Mouse (Mus musculus) stomach, embryonic 14.5 days (tissue): Measurements from ENCODE around the gene Gm20532. TPM values are rescaled to one million over a fixed set of nuclear protein-coding genes. Genes with fewer than 3 reads are reported as not detected.

Source experiments
- ATAC-seq: fragments of 200-750 bp; cut with Nextera tagmentation; 2 replicates; pipeline ENCODE4 v1.8.0; 2017; ENCODE audit warnings: low read depth, moderate TSS enrichment; ENCODE audit not compliant: insufficient number of reproducible peaks, insufficient read depth, low FRiP score
- H3K27ac ChIP-seq: fragments of 300-500 bp; sonication (generic); 2 replicates; pipeline ENCODE4 v1.5.1; 2014; ENCODE audit warnings: mild to moderate bottlenecking, low read length, moderate library complexity, mixed read lengths
- H3K27me3 ChIP-seq: fragments of 300-500 bp; sonication (generic); 2 replicates; pipeline ENCODE4 v1.6.1; 2014; ENCODE audit warnings: low read length, control low read depth, mixed read lengths; ENCODE audit not compliant: control insufficient read depth, insufficient read depth
- H3K36me3 ChIP-seq: fragments of 300-500 bp; sonication (generic); 2 replicates; pipeline ENCODE4 v1.6.1; 2014; ENCODE audit warnings: mild to moderate bottlenecking, control low read depth, low read length, moderate library complexity, mixed read lengths; ENCODE audit not compliant: control insufficient read depth, insufficient read depth
- H3K4me1 ChIP-seq: fragments of 300-500 bp; sonication (generic); 2 replicates; pipeline ENCODE4 v1.6.1; 2014; ENCODE audit warnings: low read length, control low read depth, mixed read lengths; ENCODE audit not compliant: control insufficient read depth, insufficient read depth
- H3K4me2 ChIP-seq: fragments of 300-500 bp; sonication (generic); replicated peaks from 2 replicates; pipeline ENCODE4 v1.6.1; 2014; ENCODE audit warnings: low read depth, low read length, control low read depth
- H3K4me3 ChIP-seq: fragments of 300-500 bp; sonication (generic); 2 replicates; pipeline ENCODE4 v1.5.1; 2014; ENCODE audit warnings: low read depth, low read length, control low read depth
- H3K9ac ChIP-seq: fragments of 300-500 bp; sonication (generic); replicated peaks from 2 replicates; pipeline ENCODE4 v1.6.1; 2014; ENCODE audit warnings: low read depth, mild to moderate bottlenecking, control low read depth, low read length, moderate library complexity, mixed read lengths
- H3K9me3 ChIP-seq: fragments of 300-500 bp; sonication (generic); 2 replicates; pipeline ENCODE4 v1.6.1; 2016; ENCODE audit warnings: low read depth, low read length, control low read depth; ENCODE audit not compliant: control insufficient read depth
- WGBS: fragments of 180-500 bp; shearing (Covaris S2); extraction: QIAGEN DNeasy Blood & Tissue Kit; methylation state at CpG from one replicate; pipeline ENCODE4 v1.1.7; 2014; 5-methylcytosine and 5-hydroxymethylcytosine counted together
- polyA plus RNA-seq: library from polyadenylated mRNA; unstranded; fragments of >200 nt; fragmentation: Nextera tagmentation; extraction: Ambion mirVana; gene quantifications from 2 replicates; pipeline ENCODE4 v1.2.1, GENCODE M21; 2014

The Gm20532 gene
- polyA plus RNA-seq, 1 experiment from 2014 or later = not detected

DNA sequence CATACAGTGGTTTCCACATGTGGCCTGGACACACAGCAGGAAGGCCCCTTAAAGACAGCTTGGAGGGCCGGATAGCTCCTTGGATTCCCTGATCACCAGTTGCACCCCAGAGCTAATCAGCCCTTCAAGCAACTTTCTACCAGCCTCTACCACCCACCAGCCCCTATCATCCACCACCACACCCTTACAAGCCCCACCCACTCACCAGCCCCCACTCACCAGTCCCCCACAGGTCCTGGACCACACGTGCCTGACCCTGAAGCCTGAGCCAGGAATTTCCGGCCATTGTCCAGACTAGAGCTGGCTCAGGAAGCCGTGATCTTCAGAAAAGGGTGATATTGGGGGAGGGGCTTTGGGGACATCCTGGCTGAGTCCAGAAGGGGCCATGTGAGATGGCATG, 10.6 kb upstream of the Gm20532 start:
- H3K27ac ChIP-seq = no peak overlapping the region
- no peak for ATAC-seq
- H3K4me1 ChIP-seq = peaks cover 10% of the 10 kb centered on the region; the same call in 1 of the 2 replicates
- no peaks in the 10 kb centered on the region for H3K27me3 ChIP-seq
- H3K36me3 ChIP-seq = no peaks in the 10 kb centered on the region
- 61% methylated on average over 4 of the region's 4 CpGs for WGBS
- H3K4me3 ChIP-seq = no peak overlapping the region
- no peak overlapping the region for H3K4me2 ChIP-seq
- no peak overlapping the region for H3K9ac ChIP-seq
- no peaks in the 10 kb centered on the region for H3K9me3 ChIP-seq

DNA sequence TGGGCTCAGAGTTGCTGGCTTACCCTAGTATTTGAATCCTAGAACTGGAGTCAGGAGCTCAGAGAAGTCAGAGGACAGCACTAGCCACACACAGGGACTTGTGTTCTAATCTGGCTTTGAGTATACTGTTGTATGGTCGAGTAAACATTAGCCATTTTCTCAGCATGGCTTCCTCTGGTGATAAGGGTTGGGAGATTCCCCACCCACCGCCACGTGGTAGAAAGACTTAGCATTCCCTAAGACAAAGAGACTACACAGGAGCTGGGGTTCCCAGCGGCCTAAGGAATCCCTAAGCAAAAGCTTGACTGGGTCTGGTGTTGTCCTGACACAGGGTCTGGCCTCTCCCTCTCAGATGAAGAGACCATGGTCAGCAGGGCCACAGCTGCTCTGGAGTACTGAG, 10.0 kb upstream of the Gm20532 start:
- Histone ChIP-seq H3K4me2 (no peak overlapping the region), H3K36me3 (no peaks in the 10 kb centered on the region), H3K27me3 (no peaks in the 10 kb centered on the region), H3K4me1 (peaks cover 10% of the 10 kb centered on the region; the same call in 1 of the 2 replicates), H3K27ac (no peak overlapping the region), H3K4me3 (no peak overlapping the region), H3K9ac (no peak overlapping the region), H3K9me3 (no peaks in the 10 kb centered on the region)
- ATAC-seq = no peak
- 59% methylated on average over 4 of the region's 4 CpGs for WGBS

DNA sequence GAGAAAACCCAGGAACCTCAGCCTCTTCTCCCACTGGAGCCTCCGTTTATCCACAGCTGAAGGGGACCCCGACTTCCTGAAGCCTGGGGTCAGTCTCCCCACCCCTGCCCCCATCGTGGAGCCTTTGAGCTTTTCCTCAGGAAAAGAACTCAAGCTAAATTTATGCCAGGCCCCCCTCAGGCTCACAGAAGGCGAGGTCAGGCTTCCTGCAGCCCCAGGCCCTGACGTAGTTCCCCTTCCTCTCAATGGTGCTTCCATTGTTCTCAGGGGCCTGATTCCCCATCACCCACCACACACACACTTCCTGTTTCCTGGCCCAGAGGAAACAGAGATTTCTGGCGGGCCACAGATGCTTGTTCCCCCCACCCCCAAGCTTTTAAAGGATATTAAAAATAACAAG, 8.1 kb upstream of the Gm20532 start:
- WGBS = 50% methylated on average over 6 of the region's 6 CpGs
- Histone ChIP-seq H3K9me3 (no peaks in the 10 kb centered on the region), H3K4me1 (peaks cover 9% of the 10 kb centered on the region; the same call in 1 of the 2 replicates), H3K36me3 (no peaks in the 10 kb centered on the region), H3K4me3 (no peak overlapping the region), H3K27me3 (no peaks in the 10 kb centered on the region), H3K9ac (no peak overlapping the region), H3K4me2 (no peak overlapping the region), H3K27ac (peak overlapping the region; percentile 52; the same call in 1 of the 2 replicates)
- no peak for ATAC-seq

DNA sequence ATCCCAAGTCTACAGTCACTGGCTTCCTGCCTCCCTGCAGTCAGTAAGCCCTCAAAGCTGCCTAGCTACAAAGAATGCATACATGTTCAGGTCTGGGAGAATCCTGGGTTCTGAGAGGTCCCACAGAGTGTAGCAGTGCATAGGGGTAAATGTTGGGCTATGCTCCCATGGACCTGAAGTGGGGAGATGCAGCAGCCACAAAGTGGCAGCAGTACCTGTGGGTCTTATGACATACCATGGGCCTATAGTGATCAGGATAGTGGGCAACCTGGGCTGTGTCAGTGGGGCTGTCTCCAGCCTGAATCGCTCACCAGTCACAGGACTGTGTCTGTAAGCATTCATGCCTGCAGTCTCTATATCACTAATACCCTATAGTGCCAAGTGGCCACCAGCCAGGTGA, 6.7 kb upstream of the Gm20532 start, which contains the start of gene Egfl7:
Gene Egfl7 (plus strand): TSS at position 301 of the 400 bp plus-strand sequence.
- Histone ChIP-seq H3K27me3 (no peaks in the 10 kb centered on the region), H3K27ac (peak within 1 kb of the TSS; percentile 41), H3K4me1 (peaks cover 10% of the 10 kb centered on the region), H3K4me2 (no peak within 1 kb of the TSS), H3K9me3 (no peaks in the 10 kb centered on the region), H3K9ac (no peak within 1 kb of the TSS), H3K4me3 (no peak within 1 kb of the TSS), H3K36me3 (no peaks in the 10 kb centered on the region)
- ATAC-seq = no peak
- 95% methylated on average over 1 of the region's 1 CpGs for WGBS

DNA sequence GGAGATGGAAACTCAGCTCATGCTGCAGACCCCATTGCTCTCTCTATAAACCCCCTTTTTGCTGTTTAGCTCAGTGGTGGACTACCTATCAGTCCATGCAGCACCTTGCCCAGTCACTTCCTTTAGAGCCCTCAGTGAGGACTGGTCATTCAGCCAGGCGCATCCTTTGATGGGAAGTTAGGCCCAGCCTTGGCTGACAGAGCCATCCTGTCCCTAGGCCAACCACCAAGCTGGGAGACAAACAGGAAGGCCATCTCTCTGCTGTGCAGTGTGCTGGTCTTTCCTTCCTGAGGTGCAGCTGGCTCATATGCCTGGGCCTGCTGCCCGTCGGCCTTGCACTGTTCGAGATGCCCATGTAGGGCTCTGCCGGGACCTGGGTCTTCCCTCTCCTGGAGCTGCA, 5.7 kb upstream of the Gm20532 start:
- ATAC-seq = no peak
- H3K27me3 ChIP-seq = no peaks in the 10 kb centered on the region
- H3K9ac ChIP-seq = no peak overlapping the region
- H3K4me2 ChIP-seq = no peak overlapping the region
- H3K4me3 ChIP-seq = no peak overlapping the region
- no peaks in the 10 kb centered on the region for H3K36me3 ChIP-seq
- peaks cover 10% of the 10 kb centered on the region for H3K4me1 ChIP-seq
- no peaks in the 10 kb centered on the region for H3K9me3 ChIP-seq
- 82% methylated on average over 5 of the region's 5 CpGs for WGBS
- H3K27ac ChIP-seq = peak overlapping the region; percentile 7; the same call in 1 of the 2 replicates

DNA sequence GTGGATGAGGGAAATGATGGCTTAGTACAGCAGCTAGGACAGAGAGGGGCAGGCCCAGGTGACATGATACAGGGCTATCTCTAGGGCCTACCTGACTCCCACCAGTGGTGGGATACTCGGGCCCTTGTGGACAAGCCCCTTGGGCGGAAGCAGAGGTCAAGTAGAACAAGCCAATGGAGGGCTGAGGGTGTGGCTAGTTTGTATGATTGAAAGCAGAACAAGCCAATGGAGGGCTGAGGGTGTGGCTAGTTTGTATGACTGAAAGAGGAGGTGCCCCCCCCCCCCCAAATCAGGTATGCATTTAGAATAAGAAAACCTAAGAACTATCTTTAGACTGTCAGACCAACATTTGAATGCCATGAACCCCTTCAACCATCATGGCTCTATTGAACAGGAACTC, 4.2 kb upstream of the Gm20532 start:
- Histone ChIP-seq H3K27me3 (no peaks in the 10 kb centered on the region), H3K9me3 (no peaks in the 10 kb centered on the region), H3K4me1 (peaks cover 11% of the 10 kb centered on the region), H3K27ac (no peak overlapping the region), H3K36me3 (no peaks in the 10 kb centered on the region), H3K9ac (no peak overlapping the region), H3K4me2 (no peak overlapping the region), H3K4me3 (no peak overlapping the region)
- 66% methylated on average over 2 of the region's 2 CpGs for WGBS
- no peak for ATAC-seq

DNA sequence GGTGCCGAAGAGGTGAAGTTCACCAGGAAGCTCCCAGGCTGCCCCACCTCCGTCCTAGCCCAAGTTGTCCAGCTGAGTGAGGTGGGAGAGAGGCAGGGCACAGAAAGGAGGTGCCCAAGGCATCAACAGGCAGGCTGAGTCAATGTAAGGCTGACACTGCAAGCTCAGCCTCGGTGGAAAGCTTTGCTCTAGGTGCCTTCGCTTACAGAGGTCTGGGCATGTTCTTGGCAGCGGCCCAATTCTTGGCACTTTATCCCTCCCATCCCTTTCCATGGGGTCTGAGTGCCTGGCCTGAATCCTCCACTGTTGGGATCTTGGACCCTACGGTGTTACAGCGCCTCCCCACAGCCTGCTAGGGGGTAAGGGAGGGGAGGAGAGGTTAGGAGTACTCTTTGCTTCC, 3.7 kb upstream of the Gm20532 start:
- H3K4me3 ChIP-seq = no peak overlapping the region
- peaks cover 15% of the 10 kb centered on the region for H3K4me1 ChIP-seq
- peak overlapping the region; percentile 36; the same call in 1 of the 2 replicates for H3K27ac ChIP-seq
- no peaks in the 10 kb centered on the region for H3K9me3 ChIP-seq
- WGBS = 72% methylated on average over 7 of the region's 7 CpGs
- H3K36me3 ChIP-seq = no peaks in the 10 kb centered on the region
- H3K9ac ChIP-seq = no peak overlapping the region
- H3K27me3 ChIP-seq = no peaks in the 10 kb centered on the region
- H3K4me2 ChIP-seq = no peak overlapping the region
- ATAC-seq = no peak

DNA sequence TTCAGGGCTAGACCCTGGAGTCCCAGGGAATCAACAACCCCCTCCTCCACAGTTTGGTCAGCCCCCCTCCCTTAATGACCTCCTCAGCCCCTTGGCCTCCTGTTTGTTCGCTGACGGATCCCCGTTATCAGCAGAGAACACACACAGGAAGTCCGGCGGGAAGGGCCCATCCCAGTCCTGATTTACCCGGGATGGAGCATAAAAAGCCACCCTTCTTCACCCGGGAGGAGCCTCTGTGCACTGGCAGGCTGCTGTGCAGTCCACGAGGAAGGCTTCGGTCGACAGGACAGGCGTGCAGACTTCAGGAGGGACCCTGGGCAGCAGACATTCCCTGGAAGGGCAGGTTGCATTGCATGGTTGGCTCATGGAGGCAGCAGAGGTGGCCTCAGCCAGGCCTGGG, 2.8 kb upstream of the Gm20532 start:
- H3K9me3 ChIP-seq = no peaks in the 10 kb centered on the region
- WGBS = 29% methylated on average over 11 of the region's 11 CpGs
- H3K4me1 ChIP-seq = peaks cover 12% of the 10 kb centered on the region
- H3K27ac ChIP-seq = peak overlapping the region; percentile 48
- H3K9ac ChIP-seq = no peak overlapping the region
- no peaks in the 10 kb centered on the region for H3K36me3 ChIP-seq
- H3K4me3 ChIP-seq = peak overlapping the region; percentile 9; the same call in 1 of the 2 replicates
- no peaks in the 10 kb centered on the region for H3K27me3 ChIP-seq
- no peak overlapping the region for H3K4me2 ChIP-seq
- ATAC-seq = no peak; the same call in 1 of the 2 replicates

DNA sequence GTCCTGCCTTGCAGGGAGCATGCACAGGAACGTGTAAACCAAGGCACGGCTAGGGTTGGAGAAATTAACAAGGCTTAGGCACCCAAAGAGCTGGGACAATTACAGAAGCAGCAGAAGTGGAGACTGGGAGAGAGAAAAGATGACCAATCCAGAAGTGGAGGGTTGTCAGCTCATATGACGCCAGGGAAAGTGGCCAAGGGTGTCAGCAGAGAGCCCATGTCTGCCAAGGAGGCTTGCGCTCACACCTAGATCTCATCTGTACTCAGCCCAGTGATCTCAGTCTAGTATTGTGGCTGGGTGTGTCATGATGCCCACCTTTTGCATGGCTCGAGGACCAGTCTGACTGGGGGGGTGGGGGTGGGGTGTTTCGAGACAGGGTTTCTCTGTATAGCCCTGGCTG, 726 bp upstream of the Gm20532 start:
- WGBS = 62% methylated on average over 6 of the region's 6 CpGs
- Histone ChIP-seq H3K9me3 (no peaks in the 10 kb centered on the region), H3K9ac (0 out of 2 replicates have a peak overlapping the region, but pooled peaks have one; percentile 28), H3K36me3 (no peaks in the 10 kb centered on the region), H3K4me1 (peaks cover 12% of the 10 kb centered on the region), H3K27ac (peak overlapping the region; percentile 27; the same call in 1 of the 2 replicates), H3K4me2 (no peak overlapping the region), H3K27me3 (no peaks in the 10 kb centered on the region), H3K4me3 (peak overlapping the region; percentile 56)
- no peak for ATAC-seq
